Mouse (Mus musculus) ovary, postnatal 10 days (tissue): ENCODE results near the gene Wrap53.
"Not testable (repeated sequence)": the region's sequence is repeated elsewhere in the genome, so short reads cannot be mapped to it uniquely, and the experiment has no call there.

Source experiments
- DNase-seq: peaks from one replicate; pipeline ENCODE4 v3.0.0; 2022; ENCODE audit warnings: low spot score

Wrap53 gene

GRCm38 (mm10) chr11:69530755-69531154 is 49.3 kb downstream of the Wrap53 start:
- not testable (repeated sequence) for DNase-seq

GRCm38 (mm10) chr11:69530281-69530680 is 49.8 kb downstream of the Wrap53 start:
- DNase-seq, result not testable (repeated sequence)

GRCm38 (mm10) chr11:69528031-69528390 is 52.0 kb downstream of the Wrap53 start:
- no peak for DNase-seq

GRCm38 (mm10) chr11:69527098-69528030 is 52.7 kb downstream of the Wrap53 start:
- DNase-seq, result no peak

GRCm38 (mm10) chr11:69526631-69527030 is 53.4 kb downstream of the Wrap53 start:
- no peak for DNase-seq

- DNase-seq, result no peak
These were observed 54.4 kb downstream of the Wrap53 start for GRCm38 (mm10) chr11:69525661-69526060.

GRCm38 (mm10) chr11:69523651-69524050 is 56.4 kb downstream of the Wrap53 start:
- no peak for DNase-seq

- no peak for DNase-seq
These were observed 58.4 kb downstream of the Wrap53 start for GRCm38 (mm10) chr11:69521526-69522149.

GRCm38 (mm10) chr11:69519976-69520375 is 60.1 kb downstream of the Wrap53 start:
- no peak for DNase-seq

GRCm38 (mm10) chr11:69516661-69517060 is 63.4 kb downstream of the Wrap53 start:
- no peak for DNase-seq

GRCm38 (mm10) chr11:69516151-69516640 is 63.9 kb downstream of the Wrap53 start:
- DNase-seq, result no peak

GRCm38 (mm10) chr11:69513840-69514239 is 66.2 kb downstream of the Wrap53 start:
- DNase-seq, result no peak
